Mouse (Mus musculus) kidney, adult 2 months (tissue): ENCODE measurements around the gene Olfr1014. TPM values are rescaled to one million over a fixed set of nuclear protein-coding genes. Genes with fewer than 3 reads are reported as not detected.

Source experiments
- DNase-seq: peaks from one replicate; pipeline ENCODE4 v3.0.0; 2021
- H3K27ac ChIP-seq: fragments of 200-500 bp; 2 replicates; pipeline ENCODE4 v1.5.1; 2012; ENCODE audit warnings: low read depth, low read length, control low read depth, inconsistent platforms; ENCODE audit not compliant: insufficient read depth
- H3K27me3 ChIP-seq: fragments of 200-500 bp; replicated peaks from 2 replicates; pipeline ENCODE4 v1.6.1; 2012; ENCODE audit warnings: mild to moderate bottlenecking, moderate library complexity, low read length, inconsistent platforms; ENCODE audit not compliant: control insufficient read depth, insufficient read depth
- H3K36me3 ChIP-seq: fragments of 200-500 bp; 2 replicates; pipeline ENCODE4 v1.6.1; 2012; ENCODE audit warnings: mild to moderate bottlenecking, moderate library complexity, low read length, inconsistent platforms; ENCODE audit not compliant: control insufficient read depth, insufficient read depth
- H3K4me1 ChIP-seq: fragments of 200-500 bp; 2 replicates; pipeline ENCODE4 v1.6.1; 2011; ENCODE audit warnings: low read length; ENCODE audit not compliant: control insufficient read depth, insufficient read depth
- H3K4me3 ChIP-seq: fragments of 200-500 bp; 2 replicates; pipeline ENCODE4 v1.5.1; 2011; ENCODE audit warnings: mild to moderate bottlenecking, low read depth, low read length, control low read depth; ENCODE audit not compliant: insufficient read depth
- CTCF ChIP-seq: fragments of 200-500 bp; conservative IDR thresholded peaks from 2 replicates; pipeline ENCODE4 v1.5.1; 2011; ENCODE audit warnings: low read depth, mild to moderate bottlenecking, control low read depth, low read length, moderate library complexity, mixed read lengths; ENCODE audit not compliant: insufficient read depth, insufficient read length
- POLR2A ChIP-seq: fragments of 200-500 bp; IDR thresholded peaks from one replicate; pipeline ENCODE4 v1.6.1; 2011; ENCODE audit warnings: low read depth, low read length, control low read depth
- WGBS: fragments of 180-500 bp; shearing (Covaris S2); methylation state at CpG from one replicate; pipeline ENCODE4 v1.1.7; 2018; 5-methylcytosine and 5-hydroxymethylcytosine counted together
- polyA plus RNA-seq: library from polyadenylated mRNA; depleted of rRNA; stranded (reverse); fragments of >200 nt; gene quantifications from 2 replicates; pipeline ENCODE4 v1.2.3, GENCODE M21; 2012; rRNA removed

Gene Olfr1014
- not detected in 2 replicates for polyA plus RNA-seq

- Histone ChIP-seq H3K27ac (no peak within 1 kb of the TSS), H3K36me3 (no peaks in the 10 kb centered on the region), H3K4me1 (no peaks in the 10 kb centered on the region), H3K27me3 (no peaks in the 10 kb centered on the region), H3K4me3 (no peak within 1 kb of the TSS)
- no peak for DNase-seq
- no peak for TF ChIP-seq POLR2A
- no peak for TF ChIP-seq CTCF
Observed at GRCm38 (mm10) chr2:85772413-85772812, at the start of gene Olfr1014. TSS of gene Olfr1014 (plus strand) at chr2:85772713.

GRCm38 (mm10) chr2:85725793-85726192, 46.7 kb upstream of the Olfr1014 start:
- TF ChIP-seq CTCF (no peak), POLR2A (no peak)
- 10% methylated on average over 3 of the region's 3 CpGs for WGBS

GRCm38 (mm10) chr2:85753822-85754221, 18.7 kb upstream of the Olfr1014 start:
- Histone ChIP-seq H3K27me3 (no peaks in the 10 kb centered on the region), H3K4me3 (no peak overlapping the region), H3K27ac (no peak overlapping the region), H3K4me1 (no peaks in the 10 kb centered on the region), H3K36me3 (no peaks in the 10 kb centered on the region)
- WGBS = 82% methylated on average over 4 of the region's 4 CpGs
- no peak for TF ChIP-seq POLR2A
- no peak for TF ChIP-seq CTCF
- no peak for DNase-seq

More at GRCm38 (mm10) chr2:85725793-85726192, 46.7 kb upstream of the Olfr1014 start:
- Histone ChIP-seq H3K4me1 (no peaks in the 10 kb centered on the region), H3K27me3 (no peaks in the 10 kb centered on the region), H3K36me3 (no peaks in the 10 kb centered on the region), H3K27ac (no peak overlapping the region), H3K4me3 (no peak overlapping the region)
- DNase-seq = peak; percentile 7

GRCm38 (mm10) chr2:85762666-85763065, 9.8 kb upstream of the Olfr1014 start, which contains the start of gene Olfr1012:
TSS of gene Olfr1012 (minus strand) at chr2:85762766.
- no peak for TF ChIP-seq CTCF
- TF ChIP-seq POLR2A = no peak
- no peak within 1 kb of the TSS for H3K27ac ChIP-seq
- no peak within 1 kb of the TSS for H3K4me3 ChIP-seq
- no peaks in the 10 kb centered on the region for H3K27me3 ChIP-seq
- no peaks in the 10 kb centered on the region for H3K36me3 ChIP-seq
- no peak for DNase-seq
- WGBS = 60% methylated on average over 1 of the region's 1 CpGs
- H3K4me1 ChIP-seq = no peaks in the 10 kb centered on the region

GRCm38 (mm10) chr2:85766798-85767197, 5.7 kb upstream of the Olfr1014 start, which contains the start of gene Olfr1013:
TSS of gene Olfr1013 (plus strand) at chr2:85767098.
- DNase-seq = no peak
- H3K27ac ChIP-seq = no peak within 1 kb of the TSS
- H3K4me3 ChIP-seq = no peak within 1 kb of the TSS
- TF ChIP-seq CTCF (no peak), POLR2A (no peak)
- H3K36me3 ChIP-seq = no peaks in the 10 kb centered on the region
- no peaks in the 10 kb centered on the region for H3K4me1 ChIP-seq
- no peaks in the 10 kb centered on the region for H3K27me3 ChIP-seq

GRCm38 (mm10) chr2:85781717-85782116, 9.2 kb downstream of the Olfr1014 start, which contains the start of gene Olfr1015:
TSS of gene Olfr1015 (plus strand) at chr2:85782017.
- no peak for TF ChIP-seq POLR2A
- no peak for TF ChIP-seq CTCF
- no peak within 1 kb of the TSS for H3K4me3 ChIP-seq
- no peak for DNase-seq
- H3K4me1 ChIP-seq = no peaks in the 10 kb centered on the region
- H3K36me3 ChIP-seq = no peaks in the 10 kb centered on the region
- no peaks in the 10 kb centered on the region for H3K27me3 ChIP-seq
- H3K27ac ChIP-seq = no peak within 1 kb of the TSS

- TF ChIP-seq POLR2A = no peak
- TF ChIP-seq CTCF = no peak
Observed at GRCm38 (mm10) chr2:85792331-85792730, 19.8 kb downstream of the Olfr1014 start.

More at GRCm38 (mm10) chr2:85792331-85792730, 19.8 kb downstream of the Olfr1014 start:
- no peaks in the 10 kb centered on the region for H3K36me3 ChIP-seq
- H3K27me3 ChIP-seq = no peaks in the 10 kb centered on the region
- no peaks in the 10 kb centered on the region for H3K4me1 ChIP-seq
- 68% methylated on average over 2 of the region's 2 CpGs for WGBS
- no peak overlapping the region for H3K27ac ChIP-seq
- no peak for DNase-seq
- H3K4me3 ChIP-seq = no peak overlapping the region
